Mouse (Mus musculus) limb, embryonic 14.5 days (tissue): Measurements from ENCODE around the gene Frat1. TPM values are rescaled to one million over a fixed set of nuclear protein-coding genes. Genes with fewer than 3 reads are reported as not detected.

Source experiments
- ATAC-seq: fragments of 200-750 bp; cut with Nextera tagmentation; 2 replicates; pipeline ENCODE4 v1.8.0; 2017; ENCODE audit warnings: low read depth, moderate number of reproducible peaks, moderate TSS enrichment; ENCODE audit not compliant: low FRiP score
- DNase-seq: peaks from one replicate; pipeline ENCODE4 v3.0.0-alpha.2; 2015; ENCODE audit warnings: low spot score
- H3K27ac ChIP-seq: fragments of 300-500 bp; sonication (generic); replicated peaks from 2 replicates; pipeline ENCODE4 v1.5.1; 2014; ENCODE audit warnings: low read depth, mild to moderate bottlenecking, low read length, moderate library complexity, mixed read lengths
- H3K27me3 ChIP-seq: fragments of 300-500 bp; sonication (generic); 2 replicates; pipeline ENCODE4 v1.6.1; 2014; ENCODE audit warnings: low read length, mixed read lengths; ENCODE audit not compliant: control insufficient read depth, insufficient read depth
- H3K36me3 ChIP-seq: fragments of 300-500 bp; sonication (generic); 2 replicates; pipeline ENCODE4 v1.6.1; 2014; ENCODE audit warnings: mild to moderate bottlenecking, low read length, moderate library complexity, mixed read lengths; ENCODE audit not compliant: control insufficient read depth, insufficient read depth
- H3K4me1 ChIP-seq: fragments of 300-500 bp; sonication (generic); 2 replicates; pipeline ENCODE4 v1.6.1; 2014; ENCODE audit warnings: antibody characterized with exemption, low read length, mixed read lengths; ENCODE audit not compliant: control insufficient read depth, insufficient read depth
- H3K4me2 ChIP-seq: fragments of 300-500 bp; sonication (generic); replicated peaks from 2 replicates; pipeline ENCODE4 v1.6.1; 2014; ENCODE audit warnings: low read depth, mild to moderate bottlenecking, low read length, moderate library complexity; ENCODE audit not compliant: severe bottlenecking
- H3K4me3 ChIP-seq: fragments of 300-500 bp; sonication (generic); replicated peaks from 2 replicates; pipeline ENCODE4 v1.5.1; 2014; ENCODE audit warnings: low read length
- H3K9ac ChIP-seq: fragments of 300-500 bp; sonication (generic); 2 replicates; pipeline ENCODE4 v1.6.1; 2014; ENCODE audit warnings: mild to moderate bottlenecking, low read depth, low read length, moderate library complexity; ENCODE audit not compliant: severe bottlenecking
- H3K9me3 ChIP-seq: fragments of 300-500 bp; sonication (generic); 2 replicates; pipeline ENCODE4 v1.6.1; 2016; ENCODE audit warnings: low read length; ENCODE audit not compliant: control insufficient read depth
- POLR2A ChIP-seq: fragments of 200-500 bp; IDR thresholded peaks from 2 replicates; pipeline ENCODE4 v1.8.0; 2012; ENCODE audit warnings: inconsistent platforms, mild to moderate bottlenecking, moderate library complexity, borderline replicate concordance; ENCODE audit not compliant: insufficient read depth, insufficient read length; ENCODE audit errors: extremely low read depth
- WGBS: fragments of 180-500 bp; shearing (Covaris S2); extraction: QIAGEN DNeasy Blood & Tissue Kit; methylation state at CpG from one replicate; pipeline ENCODE4 v1.1.7; 2014; 5-methylcytosine and 5-hydroxymethylcytosine counted together
- polyA plus RNA-seq, 2 experiments: library from polyadenylated mRNA; depleted of rRNA in 1 of 2; stranded (reverse) in 1 of 2; unstranded in 1 of 2; fragments of >200 nt; fragmentation: Nextera tagmentation in 1 of 2; extraction: Ambion mirVana in 1 of 2; gene quantifications; 2 replicates each; pipeline versions ENCODE4 v1.2.1 to v1.2.3; 2012 to 2014

Frat1 gene
- polyA plus RNA-seq, 2 experiments = 1.5 to 4.6 TPM

- H3K36me3 ChIP-seq = no peaks in the 10 kb centered on the region
- H3K27me3 ChIP-seq = no peaks in the 10 kb centered on the region
- H3K9ac ChIP-seq = no peak overlapping the region
- no peak for TF ChIP-seq POLR2A
- ATAC-seq = no peak
- peaks cover 3% of the 10 kb centered on the region; the same call in 1 of the 2 replicates for H3K4me1 ChIP-seq
- no peak for DNase-seq
- no peak overlapping the region for H3K4me3 ChIP-seq
- no peak overlapping the region for H3K27ac ChIP-seq
- 79% methylated on average over 5 of the region's 5 CpGs for WGBS
- no peak overlapping the region for H3K4me2 ChIP-seq
- H3K9me3 ChIP-seq = no peaks in the 10 kb centered on the region
Measured at GRCm38 (mm10) chr19:41824950-41825349, 4.8 kb upstream of the Frat1 start.

- H3K4me2 ChIP-seq = no peak overlapping the region
- ATAC-seq (no peak), DNase-seq (no peak)
- peaks cover 10% of the 10 kb centered on the region; the same call in 1 of the 2 replicates for H3K27me3 ChIP-seq
- no peak overlapping the region for H3K27ac ChIP-seq
- H3K4me3 ChIP-seq = no peak overlapping the region
- WGBS = 50% methylated on average over 3 of the region's 3 CpGs
- no peak overlapping the region for H3K9ac ChIP-seq
- H3K36me3 ChIP-seq = no peaks in the 10 kb centered on the region
- H3K9me3 ChIP-seq = no peaks in the 10 kb centered on the region
- peaks cover 12% of the 10 kb centered on the region for H3K4me1 ChIP-seq
- no peak for TF ChIP-seq POLR2A
Measured at GRCm38 (mm10) chr19:41826529-41826928, 3.2 kb upstream of the Frat1 start.

- WGBS = 74% methylated on average over 3 of the region's 3 CpGs
- Histone ChIP-seq H3K4me1 (peaks cover 17% of the 10 kb centered on the region), H3K9me3 (no peaks in the 10 kb centered on the region), H3K27me3 (peaks cover 25% of the 10 kb centered on the region), H3K36me3 (no peaks in the 10 kb centered on the region), H3K27ac (no peak overlapping the region), H3K9ac (0 out of 2 replicates have a peak overlapping the region, but pooled peaks have one; percentile 34), H3K4me3 (peak overlapping the region; percentile 67), H3K4me2 (peak overlapping the region; percentile 98)
- no peak for ATAC-seq
- DNase-seq = no peak
- no peak for TF ChIP-seq POLR2A
Measured at GRCm38 (mm10) chr19:41828941-41829340, 829 bp upstream of the Frat1 start.

- no peaks in the 10 kb centered on the region for H3K9me3 ChIP-seq
- H3K9ac ChIP-seq = peak overlapping the region; percentile 74
- H3K27ac ChIP-seq = 0 out of 2 replicates have a peak overlapping the region, but pooled peaks have one; percentile 86
- H3K4me3 ChIP-seq = peak overlapping the region; percentile 67
- H3K4me1 ChIP-seq = peaks cover 17% of the 10 kb centered on the region
- no peak for TF ChIP-seq POLR2A
- ATAC-seq = peak; percentile 60
- H3K27me3 ChIP-seq = peaks cover 25% of the 10 kb centered on the region
- under 1% methylated on average over 40 of the region's 112 CpGs for WGBS
- no peaks in the 10 kb centered on the region for H3K36me3 ChIP-seq
- no peak for DNase-seq
- H3K4me2 ChIP-seq = peak overlapping the region; percentile 98
Measured at GRCm38 (mm10) chr19:41830106-41831031, 599 bp downstream of the Frat1 start.

GRCm38 (mm10) chr19:41831101-41831570, 1.4 kb downstream of the Frat1 start:
- H3K4me2 ChIP-seq = peak overlapping the region; percentile 98
- no peak for TF ChIP-seq POLR2A
- H3K27me3 ChIP-seq = peaks cover 25% of the 10 kb centered on the region
- 2% methylated on average over 19 of the region's 19 CpGs for WGBS
- no peak for DNase-seq
- H3K4me3 ChIP-seq = peak overlapping the region; percentile 67
- no peaks in the 10 kb centered on the region for H3K9me3 ChIP-seq
- no peak overlapping the region for H3K27ac ChIP-seq
- ATAC-seq = no peak
- peaks cover 17% of the 10 kb centered on the region for H3K4me1 ChIP-seq
- peak overlapping the region; percentile 74; the same call in 1 of the 2 replicates for H3K9ac ChIP-seq
- H3K36me3 ChIP-seq = no peaks in the 10 kb centered on the region
